Mouse (Mus musculus): ENCODE results near the gene Gm1123. TPM values are rescaled to one million over a fixed set of nuclear protein-coding genes. Genes with fewer than 3 reads are reported as not detected.
A peak's percentile ranks its signal among the peaks of the same experiment; 100 is the strongest.

Gene Gm1123
- total RNA-seq (2021) = not detected
- long read RNA-seq = 0 reads

DNA sequence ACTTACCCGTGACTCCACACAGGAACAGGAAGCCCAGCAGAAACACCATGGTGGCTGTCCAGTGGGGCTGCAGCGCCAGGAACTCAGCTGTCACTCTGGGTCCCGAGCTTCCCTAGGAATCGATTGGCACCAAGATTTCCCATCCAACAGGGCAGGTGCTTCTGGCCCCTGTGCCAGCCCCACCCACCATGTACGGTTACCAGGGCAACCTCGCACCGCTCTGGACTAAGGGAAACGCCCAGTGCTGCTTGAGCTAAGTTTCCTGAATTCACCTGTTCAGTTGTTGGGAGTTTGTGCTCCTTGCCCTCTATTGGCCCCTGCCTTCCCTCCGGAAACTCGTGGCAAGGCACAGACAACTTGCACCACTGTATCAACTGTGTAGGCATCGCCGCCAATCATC lies at the start of gene Gm1123:
Gene Gm1123 (minus strand): TSS at position 141 of the 400 bp plus-strand sequence.
- no peak for DNase-seq (ENCODE audit: low spot score in 2 of 2)

GRCm38 (mm10) chr9:99081718-99082117 lies 46.2 kb upstream of the Gm1123 start:
- no peak for DNase-seq (ENCODE audit: low spot score in 2 of 2)

GRCm38 (mm10) chr9:99081308-99081707 lies 45.8 kb upstream of the Gm1123 start:
- DNase-seq (ENCODE audit: low spot score in 2 of 2) = no peak

GRCm38 (mm10) chr9:99080657-99081056 lies 45.1 kb upstream of the Gm1123 start:
- no peak for DNase-seq (ENCODE audit: low spot score in 2 of 2)

- DNase-seq (ENCODE audit: low spot score in 2 of 2) = no peak
Measured at GRCm38 (mm10) chr9:99074462-99074861, 38.9 kb upstream of the Gm1123 start.

- no peak for DNase-seq (ENCODE audit: low spot score in 2 of 2)
Measured at GRCm38 (mm10) chr9:99072538-99072937, 37.0 kb upstream of the Gm1123 start.

DNA sequence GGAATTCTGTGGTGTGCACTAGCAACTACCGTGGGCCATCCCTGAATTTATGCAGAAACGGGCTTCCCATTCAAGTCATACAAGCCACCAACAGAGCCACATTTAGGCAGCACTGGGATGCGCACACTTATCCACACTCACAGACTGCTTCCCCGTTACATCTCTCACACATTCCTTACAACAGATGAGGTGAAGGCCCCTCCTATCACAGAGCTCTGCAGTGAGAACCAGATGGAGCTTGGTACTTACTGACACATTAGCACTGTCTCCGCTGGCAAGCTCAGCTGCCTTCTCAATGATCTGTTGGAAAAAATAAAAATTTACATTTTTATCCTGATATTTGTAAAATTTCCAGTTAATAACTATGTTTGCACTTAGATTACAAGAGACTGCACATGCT lies 29.8 kb upstream of the Gm1123 start:
- peak in 1 of 2 experiments; percentile 62 for DNase-seq (ENCODE audit: low spot score in 2 of 2)

- peak in 1 of 2 experiments; percentile 66 for DNase-seq (ENCODE audit: low spot score in 2 of 2)
Measured at GRCm38 (mm10) chr9:99064216-99064615, 28.7 kb upstream of the Gm1123 start.

GRCm38 (mm10) chr9:99062544-99062943 lies 27.0 kb upstream of the Gm1123 start:
- peak; percentile 61 to 86 for DNase-seq (ENCODE audit: low spot score in 2 of 2)

DNA sequence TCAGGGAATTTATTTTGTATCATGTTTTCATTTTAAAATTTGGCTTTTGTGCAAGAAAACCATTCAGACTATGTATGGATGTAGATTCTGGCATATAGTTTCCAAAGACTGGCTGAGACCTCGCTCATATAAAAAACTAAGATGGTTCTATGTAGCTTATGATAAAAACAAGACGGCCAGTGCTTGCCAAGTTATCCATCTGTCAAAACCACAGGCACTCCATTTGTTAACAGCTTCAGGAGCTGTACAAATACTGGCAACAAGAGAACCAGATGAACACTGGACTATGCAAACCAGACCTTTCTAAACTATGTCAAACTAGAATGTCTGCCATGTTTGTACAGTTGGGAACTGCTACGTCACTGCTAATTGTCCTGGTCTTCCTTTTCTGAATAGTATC lies 22.2 kb upstream of the Gm1123 start:
- DNase-seq (ENCODE audit: low spot score in 2 of 2) = peak in 1 of 2 experiments; percentile 54

DNA sequence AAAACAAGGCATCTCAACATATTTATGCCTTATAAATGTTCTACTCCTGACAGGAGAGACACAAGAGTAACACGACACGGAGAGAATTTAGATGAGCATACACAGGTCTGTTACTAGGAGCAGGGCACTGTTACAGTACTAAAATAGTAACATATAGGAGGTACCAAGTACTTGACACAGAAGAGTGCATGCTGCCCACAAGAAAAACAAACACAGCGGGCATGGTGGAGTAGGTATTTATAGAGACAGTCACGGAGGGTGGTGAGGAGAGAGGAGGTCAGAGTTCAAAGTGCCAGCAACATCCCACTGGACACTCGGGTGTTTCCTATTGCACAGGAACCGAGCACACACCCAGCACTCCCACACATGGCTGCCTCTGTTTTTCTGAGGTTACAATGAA lies 14.2 kb upstream of the Gm1123 start:
- no peak for DNase-seq (ENCODE audit: low spot score in 2 of 2)

- no peak for DNase-seq (ENCODE audit: low spot score in 2 of 2)
Measured at GRCm38 (mm10) chr9:99048724-99049250, 13.3 kb upstream of the Gm1123 start.

DNA sequence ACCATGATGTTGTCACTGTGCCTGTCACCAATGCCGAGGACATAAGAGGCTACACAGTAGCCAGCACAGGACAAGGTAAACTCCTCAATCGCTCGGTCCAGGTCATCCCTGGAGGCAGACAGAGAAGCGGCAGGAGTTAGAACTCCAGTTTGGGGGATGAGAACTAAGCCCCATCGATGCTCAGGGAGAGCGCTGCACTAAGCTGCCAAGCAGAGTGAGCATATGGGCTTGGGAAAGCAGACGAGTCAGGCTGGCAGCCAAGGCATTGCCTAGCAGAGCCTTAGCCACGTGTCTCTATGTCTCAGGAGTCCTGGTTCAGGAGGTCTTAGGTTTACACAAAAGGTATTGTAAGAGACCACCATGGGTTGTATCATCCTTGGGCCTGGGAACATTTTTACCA lies 9.2 kb upstream of the Gm1123 start:
- peak; percentile 53 to 82 for DNase-seq (ENCODE audit: low spot score in 2 of 2)

DNA sequence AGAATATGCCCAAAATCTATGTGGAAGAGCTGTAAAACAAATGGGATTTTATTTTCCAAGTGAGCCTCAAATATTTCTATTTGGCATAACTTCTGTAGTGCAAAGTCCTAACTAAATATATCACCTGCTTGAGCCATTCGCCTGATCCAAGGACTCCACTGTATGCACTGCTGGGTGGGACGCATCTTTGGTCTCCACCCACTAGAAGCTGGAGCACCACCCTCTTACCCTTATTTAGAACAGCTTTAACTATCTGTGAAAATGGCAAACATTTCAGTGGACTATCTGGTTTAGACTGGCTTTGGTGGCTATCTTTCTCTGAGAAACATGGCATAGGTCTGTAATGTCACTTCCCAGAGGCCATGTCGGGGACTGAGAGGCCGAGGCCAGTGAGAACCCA lies 7.1 kb upstream of the Gm1123 start:
- no peak for DNase-seq (ENCODE audit: low spot score in 2 of 2)

DNA sequence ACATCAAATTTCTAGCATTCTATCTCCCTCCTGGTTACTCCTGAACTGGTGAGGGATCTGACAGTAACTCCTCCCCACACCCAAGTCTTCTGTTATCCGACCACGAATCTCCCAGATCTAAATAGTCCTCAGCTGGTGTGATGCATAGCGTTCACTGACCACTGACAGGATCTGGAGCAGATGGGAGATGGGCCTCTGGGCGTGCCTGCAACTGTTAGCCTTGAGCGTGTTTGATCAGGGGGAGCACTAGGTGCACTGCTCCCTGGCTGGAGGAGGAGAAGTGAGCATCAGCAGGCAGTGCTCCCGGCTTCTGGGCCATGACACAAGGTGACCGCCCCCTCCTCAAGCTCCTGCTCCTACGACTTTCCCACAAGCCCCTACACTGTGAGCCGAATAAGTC lies 6.5 kb upstream of the Gm1123 start:
- no peak for DNase-seq (ENCODE audit: low spot score in 2 of 2)

DNA sequence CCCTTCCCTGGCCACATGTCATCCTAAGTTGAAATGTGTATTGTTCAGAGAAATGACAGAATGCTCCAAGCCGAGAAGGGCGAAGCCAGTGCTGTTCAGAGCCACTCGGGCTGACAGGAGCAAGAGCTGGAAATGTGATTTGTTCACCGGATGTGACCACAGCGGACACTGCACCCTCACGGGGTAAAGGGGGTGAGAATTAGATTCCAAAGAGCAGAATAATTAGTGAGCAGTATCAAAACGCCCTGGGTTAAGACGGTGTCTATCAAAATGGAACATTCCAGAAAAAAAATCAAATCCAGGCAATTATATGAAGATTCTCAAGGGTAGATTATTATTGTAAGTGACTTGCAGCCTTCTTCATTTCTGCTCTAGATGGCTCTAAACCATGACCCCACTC lies 1.4 kb downstream of the Gm1123 start:
- no peak for DNase-seq (ENCODE audit: low spot score in 2 of 2)

DNA sequence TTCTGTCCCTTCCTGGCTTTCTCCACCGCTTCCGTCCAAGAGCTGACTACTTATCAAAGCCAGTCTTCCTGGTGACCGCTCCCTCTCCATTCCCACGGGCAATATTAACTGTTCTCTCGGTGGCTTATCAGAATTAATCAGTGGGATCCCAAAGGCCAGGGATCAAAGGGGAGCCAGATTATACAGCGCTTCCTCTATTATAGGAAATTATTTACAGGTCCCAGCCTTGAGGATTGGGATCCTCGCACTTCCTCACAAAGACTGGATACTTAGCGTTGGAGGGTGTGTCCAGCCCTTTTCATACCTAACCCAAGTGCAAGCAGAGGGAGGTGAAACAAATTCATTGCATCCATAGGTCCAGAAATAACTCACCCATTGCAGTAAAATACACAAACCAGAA lies 3.5 kb downstream of the Gm1123 start:
- DNase-seq (ENCODE audit: low spot score in 2 of 2) = no peak

GRCm38 (mm10) chr9:99021751-99022150 lies 13.8 kb downstream of the Gm1123 start:
- DNase-seq (ENCODE audit: low spot score in 2 of 2) = no peak

- no peak for DNase-seq (ENCODE audit: low spot score in 2 of 2)
Measured at GRCm38 (mm10) chr9:99021166-99021565, 14.3 kb downstream of the Gm1123 start.

DNA sequence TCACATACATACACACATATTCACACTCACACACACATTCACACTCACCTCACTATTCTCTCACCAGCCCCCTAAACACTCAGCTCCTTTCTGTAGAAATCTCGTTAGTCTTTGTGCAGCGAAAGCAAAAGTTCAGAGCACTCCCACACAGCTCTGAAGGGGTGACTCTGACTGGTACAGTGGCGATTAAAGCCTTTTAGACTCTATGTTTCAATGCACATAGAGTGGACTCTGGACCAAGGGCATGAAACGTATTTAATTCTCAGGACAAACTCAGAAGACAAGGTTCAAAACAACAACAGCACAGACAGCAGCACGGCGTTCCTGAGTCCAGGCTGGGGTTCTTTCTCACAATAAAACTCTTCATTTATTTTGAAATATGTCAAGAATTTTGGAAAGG lies 17.8 kb downstream of the Gm1123 start:
- DNase-seq (ENCODE audit: low spot score in 2 of 2) = no peak

GRCm38 (mm10) chr9:99016759-99017158 lies 18.8 kb downstream of the Gm1123 start:
- DNase-seq (ENCODE audit: low spot score in 2 of 2) = peak in 1 of 2 experiments; percentile 35

- no peak for DNase-seq (ENCODE audit: low spot score in 2 of 2)
Measured at GRCm38 (mm10) chr9:99016301-99016700, 19.2 kb downstream of the Gm1123 start.

DNA sequence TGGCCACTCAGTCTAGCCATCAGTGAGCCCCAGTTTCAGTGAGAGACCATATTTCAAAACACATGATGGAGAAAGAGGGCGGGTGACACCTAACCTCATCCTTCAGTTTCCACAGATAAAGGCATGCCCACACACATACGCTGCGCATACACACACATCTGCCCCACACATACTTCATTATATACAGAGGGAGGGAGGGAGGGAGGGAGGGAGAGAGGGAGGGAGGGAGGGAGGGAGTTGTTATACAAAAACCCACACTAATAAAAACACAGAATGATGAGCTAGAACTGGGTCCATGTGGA lies 25.7 kb downstream of the Gm1123 start:
- no peak for DNase-seq (ENCODE audit: low spot score in 2 of 2)
